In the genomic region with DNA sequence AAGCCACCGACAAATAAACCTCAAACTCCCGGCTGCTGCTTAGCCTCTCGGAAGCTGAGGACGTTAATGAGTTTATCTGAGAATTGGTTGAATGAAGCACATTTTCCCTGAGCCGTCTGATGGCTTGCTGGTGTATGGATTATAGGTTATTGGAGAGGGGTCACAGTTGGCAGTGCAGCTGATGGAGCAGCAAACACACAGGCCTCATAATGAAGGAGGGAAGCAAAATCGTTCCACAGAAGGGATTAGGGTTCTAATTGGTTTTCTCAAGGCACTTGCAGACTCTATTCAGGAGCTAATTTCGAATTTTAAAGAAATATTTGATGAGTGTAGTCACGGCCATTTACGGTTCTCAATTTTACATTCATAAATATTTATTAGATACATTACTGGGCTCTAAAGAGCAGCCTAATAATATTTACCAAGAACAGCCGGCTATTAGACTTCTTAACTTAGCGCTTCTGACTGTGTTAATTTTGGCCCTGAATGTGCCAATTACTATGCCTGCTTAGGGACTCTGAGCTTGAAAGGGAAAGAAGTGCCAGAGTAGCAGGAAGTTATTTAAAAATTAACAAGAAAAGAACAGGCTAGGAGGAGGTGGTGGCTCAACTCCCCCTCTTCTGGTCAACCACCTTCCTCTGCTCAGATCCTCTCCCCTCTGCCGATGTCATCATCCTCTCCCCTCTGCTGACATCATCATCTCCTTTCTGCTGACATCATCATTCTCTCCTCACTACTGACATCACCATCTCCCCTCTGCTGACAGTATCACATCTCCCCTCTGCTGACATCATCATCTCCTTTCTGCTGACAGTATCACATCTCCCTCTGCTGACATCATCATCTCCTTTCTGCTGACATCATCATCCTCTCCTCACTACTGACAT, we compare ENCODE assay signal across 12 mouse cellular contexts. TPM values are rescaled to one million over a fixed set of nuclear protein-coding genes. Genes with fewer than 3 reads are reported as not detected.
A peak's percentile ranks its signal among the peaks of the same experiment; 100 is the strongest.
DNase-seq lines count a peak whose midpoint lies in the region; ATAC-seq and TF ChIP-seq lines count a peak whose summit lies in the region.
"Had no signal": no experiment of that assay in that cellular context is flagged by ENCODE, and none has a peak within 500 bp of the region (broad histone marks: within the 10 kb centered on the region; RNA-seq: fewer than 3 reads in every experiment).

No protein-coding gene starts in this region.

- ATAC-seq in kidney, embryonic 14.5 days (ENCODE audit: low FRiP score, low TSS enrichment): 0 out of 2 replicates have a peak, but pooled peaks have one; percentile 28
- peak; percentile 87 for ATAC-seq in hindbrain, embryonic 14.5 days (ENCODE audit: low FRiP score)
- ATAC-seq in midbrain, postnatal 0 days (ENCODE audit: low FRiP score): peak; percentile 76

- no peak overlapping the region for H3K4me3 ChIP-seq in kidney, embryonic 14.5 days (ENCODE audit: low read length)
- H3K4me3 ChIP-seq in forebrain, embryonic 10.5 days: no peak overlapping the region
- H3K4me3 ChIP-seq in hindbrain, embryonic 14.5 days (replicated peaks; ENCODE audit: low read length): no peak overlapping the region
- H3K4me3 ChIP-seq in midbrain, postnatal 0 days (ENCODE audit: low read depth, low read length): no peak overlapping the region

- H3K9ac ChIP-seq in kidney, embryonic 14.5 days (ENCODE audit: low read depth, low read length): no peak overlapping the region
- H3K9ac ChIP-seq in hindbrain, embryonic 14.5 days: no peak overlapping the region; the same call in 1 of the 2 replicates
- H3K9ac ChIP-seq in midbrain, postnatal 0 days (replicated peaks; ENCODE audit: low read length, poor library complexity, severe bottlenecking): no peak overlapping the region

- H3K9me3 ChIP-seq in kidney, embryonic 14.5 days (ENCODE audit: control insufficient read depth, low read length): no peaks in the 10 kb centered on the region
- no peaks in the 10 kb centered on the region for H3K9me3 ChIP-seq in forebrain, embryonic 10.5 days
- H3K9me3 ChIP-seq in hindbrain, embryonic 14.5 days (ENCODE audit: control insufficient read depth, low read length): no peaks in the 10 kb centered on the region
- no peaks in the 10 kb centered on the region for H3K9me3 ChIP-seq in midbrain, postnatal 0 days (ENCODE audit: low read length)

- H3K27ac ChIP-seq in kidney, embryonic 14.5 days (ENCODE audit: low read depth, low read length): no peak overlapping the region
- H3K27ac ChIP-seq in forebrain, embryonic 10.5 days: no peak overlapping the region
- peak overlapping the region; percentile 49 for H3K27ac ChIP-seq in hindbrain, embryonic 14.5 days
- H3K27ac ChIP-seq in midbrain, postnatal 0 days (ENCODE audit: low read depth, low read length): no peak overlapping the region
- H3K27ac ChIP-seq: kidney, postnatal 0 days had no signal

- no peaks in the 10 kb centered on the region for H3K36me3 ChIP-seq in kidney, embryonic 14.5 days (ENCODE audit: control insufficient read depth, insufficient read depth, low read length)
- no peaks in the 10 kb centered on the region for H3K36me3 ChIP-seq in forebrain, embryonic 10.5 days (replicated peaks)
- no peaks in the 10 kb centered on the region for H3K36me3 ChIP-seq in hindbrain, embryonic 14.5 days (replicated peaks; ENCODE audit: control insufficient read depth, insufficient read depth)
- H3K36me3 ChIP-seq in midbrain, postnatal 0 days (ENCODE audit: insufficient read depth, low read length): no peaks in the 10 kb centered on the region

- intact Hi-C loops in left cerebral cortex, postnatal 10 days (cut with DNase I): loop anchor here (10.0 kb wide), 1 partner anchor 104 kb away; no protein-coding TSS in a partner anchor
- intact Hi-C loops in heart, postnatal 36 days (cut with DNase I): no loop called here

- 68% methylated on average over 12 of the region's 12 CpGs for whole genome bisulfite sequencing in kidney, embryonic 14.5 days
- 38% methylated on average over 12 of the region's 12 CpGs for WGBS in forebrain, embryonic 10.5 days
- WGBS in hindbrain, embryonic 14.5 days: 26% methylated on average over 12 of the region's 12 CpGs
- 14% methylated on average over 12 of the region's 12 CpGs for WGBS in midbrain, postnatal 0 days

- no peak overlapping the region for H3K4me2 ChIP-seq in kidney, embryonic 14.5 days (replicated peaks; ENCODE audit: low read depth, low read length)
- no peak overlapping the region; the same call in 1 of the 2 replicates for H3K4me2 ChIP-seq in hindbrain, embryonic 14.5 days (replicated peaks)
- H3K4me2 ChIP-seq in midbrain, postnatal 0 days (ENCODE audit: low read depth, low read length, poor library complexity, severe bottlenecking): peak overlapping the region; percentile 9; the same call in 1 of the 2 replicates

- TF ChIP-seq CTCF in midbrain, postnatal 0 days (IDR thresholded peaks at IDR 0.05): no peak

- no peaks in the 10 kb centered on the region for H3K27me3 ChIP-seq in kidney, embryonic 14.5 days (ENCODE audit: control insufficient read depth, insufficient read depth, low read length)
- peaks cover 77% of the 10 kb centered on the region for H3K27me3 ChIP-seq in forebrain, embryonic 10.5 days (ENCODE audit: poor library complexity, severe bottlenecking)
- no peaks in the 10 kb centered on the region for H3K27me3 ChIP-seq in hindbrain, embryonic 14.5 days (ENCODE audit: control insufficient read depth, insufficient read depth, low read length)
- no peaks in the 10 kb centered on the region for H3K27me3 ChIP-seq in midbrain, postnatal 0 days (ENCODE audit: insufficient read depth, low read length)

- no peak for DNase-seq in kidney, postnatal 4 days
- peak; percentile 28 for DNase-seq in forebrain, embryonic 10.5 days (ENCODE audit: extremely low spot score, low spot score)
- DNase-seq in hindbrain, embryonic 14.5 days (ENCODE audit: low spot score): peak; percentile 38
- peak; percentile 23 for DNase-seq in midbrain, postnatal 0 days (ENCODE audit: low spot score)
- DNase-seq in left cerebral cortex, postnatal 10 days (ENCODE audit: extremely low spot score in 1 of 2, low spot score in 2 of 2): no peak
- no peak for DNase-seq in spleen, postnatal 14 days (ENCODE audit: low spot score in 2 of 2)
- no peak for DNase-seq in heart, postnatal 36 days
- DNase-seq: cerebellum, adult 9-10 months; heart, adult 18-20 months; thymus, postnatal 4 days had no signal

- no peaks in the 10 kb centered on the region for H3K4me1 ChIP-seq in kidney, embryonic 14.5 days (ENCODE audit: control insufficient read depth, insufficient read depth, low read length)
- H3K4me1 ChIP-seq in forebrain, embryonic 10.5 days: peaks cover 23% of the 10 kb centered on the region
- peaks cover 15% of the 10 kb centered on the region; the same call in 1 of the 2 replicates for H3K4me1 ChIP-seq in hindbrain, embryonic 14.5 days (replicated peaks; ENCODE audit: control insufficient read depth, insufficient read depth, low read length)
- no peaks in the 10 kb centered on the region for H3K4me1 ChIP-seq in midbrain, postnatal 0 days (ENCODE audit: insufficient read depth, low read length)

RNA-seq across cellular contexts. Expression of gene Nmd3, which starts 12.5 kb away (rescaled TPM):
- 165 and 168 TPM in 2 replicates for polyA plus RNA-seq in kidney, embryonic 14.5 days (2014; fragmentation: Nextera tagmentation; extraction: Ambion mirVana)
- 162 and 163 TPM in 2 replicates for polyA plus RNA-seq in forebrain, embryonic 10.5 days (2016; fragmentation: Nextera tagmentation; extraction: Ambion mirVana)
- 111 and 113 TPM in 2 replicates for polyA plus RNA-seq in hindbrain, embryonic 14.5 days (2014; fragmentation: Nextera tagmentation; extraction: Ambion mirVana)
- total RNA-seq in midbrain, postnatal 0 days (2014; rRNA removed): 8.0 and 17.8 TPM in 2 replicates
- 56.0 and 58.7 TPM in 2 replicates for polyA plus RNA-seq in midbrain, postnatal 0 days (2015; fragmentation: Nextera tagmentation; extraction: Ambion mirVana)
- 10 to 100 TPM; 49.0 to 49.1 TPM for total RNA-seq in left cerebral cortex, postnatal 10 days (2021)
- total RNA-seq in heart, postnatal 36 days (2021): 10 to 100 TPM; 37.2 to 44.3 TPM

Comparison
In these comparisons a context has a peak if more than half of its experiments do, and no peak if none do; other contexts are left out.
1. ATAC-seq: peak in every context shown above with its lines; median percentile 87 in hindbrain, embryonic 14.5 days; 76 in midbrain, postnatal 0 days; 28 in kidney, embryonic 14.5 days.
2. DNase-seq: peak in forebrain, embryonic 10.5 days (single experiment), hindbrain, embryonic 14.5 days (single experiment) and midbrain, postnatal 0 days (single experiment); none in kidney, postnatal 4 days (0 of 2), left cerebral cortex, postnatal 10 days (0 of 2), spleen, postnatal 14 days (0 of 2) and heart, postnatal 36 days (0 of 2).